Mouse (Mus musculus) layer of hippocampus, adult 8-10 months (tissue): Measurements from ENCODE around the gene Zfp770. TPM values are rescaled to one million over a fixed set of nuclear protein-coding genes. Genes with fewer than 3 reads are reported as not detected.
"Not testable (repeated sequence)": the region's sequence is repeated elsewhere in the genome, so short reads cannot be mapped to it uniquely, and the experiment has no call there.

Source experiments
- DNase-seq, 2 experiments: peaks; one replicate each; pipeline ENCODE4 v3.0.0; 2022; ENCODE audit warnings: low spot score in 2 of 2
- total RNA-seq, 4 experiments: library from RNA; stranded (reverse); gene quantifications; 2 replicates each; pipeline ENCODE4 v1.2.4; 2022

The Zfp770 gene
- 10 to 100 TPM; 18.9 to 24.5 (median 22.0) TPM for total RNA-seq

- peak; percentile 64 to 85 for DNase-seq
These were observed at the start of gene Zfp770 for GRCm38 (mm10) chr2:114200932-114201559. Gene Zfp770, minus strand, starts transcription at chr2:114201469.

- DNase-seq, result peak in 1 of 2 experiments; percentile 20
These were observed 48.2 kb upstream of the Zfp770 start for GRCm38 (mm10) chr2:114249440-114249839.

GRCm38 (mm10) chr2:114237639-114238038, 36.4 kb upstream of the Zfp770 start:
- no peak for DNase-seq

- no peak for DNase-seq
These were observed 35.3 kb upstream of the Zfp770 start for GRCm38 (mm10) chr2:114236566-114236965.

GRCm38 (mm10) chr2:114235584-114235983, 34.3 kb upstream of the Zfp770 start:
- no peak for DNase-seq

GRCm38 (mm10) chr2:114231248-114231647, 30.0 kb upstream of the Zfp770 start:
- DNase-seq, result no peak

- no peak for DNase-seq
These were observed 27.4 kb upstream of the Zfp770 start for GRCm38 (mm10) chr2:114228672-114229071.

GRCm38 (mm10) chr2:114205036-114205435, 3.8 kb upstream of the Zfp770 start:
- DNase-seq, result no peak

GRCm38 (mm10) chr2:114201574-114201973, 305 bp upstream of the Zfp770 start:
- DNase-seq, result no peak

- DNase-seq, result no peak
These were observed 4.8 kb downstream of the Zfp770 start for GRCm38 (mm10) chr2:114196421-114196820.

GRCm38 (mm10) chr2:114186924-114187323, 14.3 kb downstream of the Zfp770 start, which contains the start of gene Aqr:
Gene Aqr, minus strand, starts transcription at chr2:114187024.
- not testable (repeated sequence) for DNase-seq

GRCm38 (mm10) chr2:114177802-114178733, 23.2 kb downstream of the Zfp770 start:
- no peak for DNase-seq

GRCm38 (mm10) chr2:114174651-114175484, 26.4 kb downstream of the Zfp770 start:
- peak; percentile 80 to 84 for DNase-seq

GRCm38 (mm10) chr2:114173248-114173647, 28.0 kb downstream of the Zfp770 start:
- no peak for DNase-seq

- no peak for DNase-seq
These were observed 33.4 kb downstream of the Zfp770 start for GRCm38 (mm10) chr2:114167837-114168236.

GRCm38 (mm10) chr2:114161978-114162377, 39.3 kb downstream of the Zfp770 start:
- no peak for DNase-seq

- DNase-seq, result no peak
These were observed 43.9 kb downstream of the Zfp770 start for GRCm38 (mm10) chr2:114157345-114157744.

- DNase-seq, result no peak
These were observed 44.6 kb downstream of the Zfp770 start for GRCm38 (mm10) chr2:114156639-114157038.

- no peak for DNase-seq
These were observed 48.0 kb downstream of the Zfp770 start for GRCm38 (mm10) chr2:114153247-114153646.

- no peak for DNase-seq
These were observed 54.3 kb downstream of the Zfp770 start for GRCm38 (mm10) chr2:114146864-114147458.

GRCm38 (mm10) chr2:114145315-114145801, 55.9 kb downstream of the Zfp770 start:
- DNase-seq, result peak in 1 of 2 experiments; percentile 30
